Mouse (Mus musculus): ENCODE results near the gene Sdccag8. TPM values are rescaled to one million over a fixed set of nuclear protein-coding genes. Genes with fewer than 3 reads are reported as not detected.
"Not testable (repeated sequence)": the region's sequence is repeated elsewhere in the genome, so short reads cannot be mapped to it uniquely, and the experiment has no call there.

Gene Sdccag8
- polyA plus RNA-seq, 1 experiment from 2014 or later: 5.2 TPM

- 32% methylated on average over 3 of the region's 3 CpGs for WGBS (ENCODE audit: insufficient replicate concordance)
- ATAC-seq (ENCODE audit: low read depth): no peak
- Histone ChIP-seq H3K4me1 (ENCODE audit: control insufficient read depth, low read depth, low read length) (peaks cover 6% of the 10 kb centered on the region; the same call in 1 of the 2 replicates), H3K27me3 (ENCODE audit: control insufficient read depth, insufficient read depth, low read depth, low read length) (no peaks in the 10 kb centered on the region; the same call in 1 of the 2 replicates), H3K4me2 (ENCODE audit: low read depth, low read length) (no peak overlapping the region), H3K9ac (ENCODE audit: low read depth, low read length) (no peak overlapping the region), H3K27ac (ENCODE audit: low read length) (no peak overlapping the region), H3K4me3 (ENCODE audit: low read depth, low read length) (no peak overlapping the region), H3K9me3 (replicated peaks; ENCODE audit: control insufficient read depth, low read length) (no peaks in the 10 kb centered on the region), H3K36me3 (ENCODE audit: control insufficient read depth, insufficient read depth) (no peaks in the 10 kb centered on the region)
Observed at GRCm38 (mm10) chr1:176833948-176834347, 19.5 kb downstream of the Sdccag8 start.

DNA sequence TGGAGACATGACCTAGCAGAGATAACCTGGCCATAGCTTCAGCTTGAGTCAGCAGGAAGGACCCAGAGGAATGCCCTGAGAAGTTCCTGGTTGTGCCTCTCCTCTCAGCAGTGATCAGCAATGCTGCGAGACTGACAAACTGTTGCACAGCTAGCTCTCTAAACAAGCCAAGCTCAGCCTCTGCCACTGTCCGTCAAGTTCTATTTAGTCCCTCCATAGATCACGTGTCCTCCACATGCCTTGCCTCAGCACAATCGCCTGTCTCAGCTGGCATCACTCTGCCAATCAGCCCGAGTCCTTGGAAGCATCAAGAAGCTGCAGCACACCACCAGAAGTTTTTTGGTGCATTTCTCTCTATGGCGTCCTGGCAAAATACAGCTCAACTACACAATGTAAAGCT, 20.4 kb downstream of the Sdccag8 start:
- peak; percentile 19 for ATAC-seq (ENCODE audit: low read depth)
- no peaks in the 10 kb centered on the region for H3K36me3 ChIP-seq (ENCODE audit: control insufficient read depth, insufficient read depth)
- no peaks in the 10 kb centered on the region for H3K9me3 ChIP-seq (replicated peaks; ENCODE audit: control insufficient read depth, low read length)
- peaks cover 6% of the 10 kb centered on the region; the same call in 1 of the 2 replicates for H3K4me1 ChIP-seq (ENCODE audit: control insufficient read depth, low read depth, low read length)
- H3K4me2 ChIP-seq (ENCODE audit: low read depth, low read length): 0 out of 2 replicates have a peak overlapping the region, but pooled peaks have one; percentile 83
- no peak overlapping the region for H3K9ac ChIP-seq (ENCODE audit: low read depth, low read length)
- peak overlapping the region; percentile 58 for H3K4me3 ChIP-seq (ENCODE audit: low read depth, low read length)
- H3K27me3 ChIP-seq (ENCODE audit: control insufficient read depth, insufficient read depth, low read depth, low read length): no peaks in the 10 kb centered on the region; the same call in 1 of the 2 replicates
- H3K27ac ChIP-seq (ENCODE audit: low read length): no peak overlapping the region
- 18% methylated on average over 6 of the region's 6 CpGs for WGBS (ENCODE audit: insufficient replicate concordance)

- Histone ChIP-seq H3K27ac (ENCODE audit: low read length) (no peak overlapping the region), H3K27me3 (ENCODE audit: control insufficient read depth, insufficient read depth, low read depth, low read length) (no peaks in the 10 kb centered on the region; the same call in 1 of the 2 replicates), H3K4me2 (ENCODE audit: low read depth, low read length) (peak overlapping the region; percentile 83), H3K9ac (ENCODE audit: low read depth, low read length) (peak overlapping the region; percentile 47; the same call in 1 of the 2 replicates), H3K9me3 (replicated peaks; ENCODE audit: control insufficient read depth, low read length) (no peaks in the 10 kb centered on the region), H3K4me1 (ENCODE audit: control insufficient read depth, low read depth, low read length) (peaks cover 6% of the 10 kb centered on the region; the same call in 1 of the 2 replicates), H3K4me3 (ENCODE audit: low read depth, low read length) (peak overlapping the region; percentile 58), H3K36me3 (ENCODE audit: control insufficient read depth, insufficient read depth) (no peaks in the 10 kb centered on the region)
- ATAC-seq (ENCODE audit: low read depth): peak; percentile 62
- 3% methylated on average over 41 of the region's 41 CpGs for WGBS (ENCODE audit: insufficient replicate concordance)
Observed at GRCm38 (mm10) chr1:176835501-176836294, 21.2 kb downstream of the Sdccag8 start.

GRCm38 (mm10) chr1:176836562-176836961, 22.1 kb downstream of the Sdccag8 start:
- peak overlapping the region; percentile 31 for H3K4me3 ChIP-seq (ENCODE audit: low read depth, low read length)
- not testable (repeated sequence) for ATAC-seq (ENCODE audit: low read depth)

GRCm38 (mm10) chr1:176845082-176845977, 30.9 kb downstream of the Sdccag8 start:
- 60% methylated on average over 17 of the region's 17 CpGs for WGBS (ENCODE audit: insufficient replicate concordance)
- H3K4me3 ChIP-seq (ENCODE audit: low read depth, low read length): no peak overlapping the region
- H3K4me2 ChIP-seq (ENCODE audit: low read depth, low read length): no peak overlapping the region
- no peaks in the 10 kb centered on the region for H3K27me3 ChIP-seq (ENCODE audit: control insufficient read depth, insufficient read depth, low read depth, low read length)
- no peak for ATAC-seq (ENCODE audit: low read depth)
- no peak overlapping the region for H3K27ac ChIP-seq (ENCODE audit: low read length)
- no peaks in the 10 kb centered on the region for H3K9me3 ChIP-seq (replicated peaks; ENCODE audit: control insufficient read depth, low read length)
- H3K4me1 ChIP-seq (ENCODE audit: control insufficient read depth, low read depth, low read length): no peaks in the 10 kb centered on the region
- H3K36me3 ChIP-seq (ENCODE audit: control insufficient read depth, insufficient read depth): no peaks in the 10 kb centered on the region
- no peak overlapping the region for H3K9ac ChIP-seq (ENCODE audit: low read depth, low read length)

More at GRCm38 (mm10) chr1:176836562-176836961, 22.1 kb downstream of the Sdccag8 start:
- H3K27me3 ChIP-seq (ENCODE audit: control insufficient read depth, insufficient read depth, low read depth, low read length); H3K9me3 ChIP-seq (replicated peaks; ENCODE audit: control insufficient read depth, low read length); H3K9ac ChIP-seq (ENCODE audit: low read depth, low read length); H3K4me1 ChIP-seq (ENCODE audit: control insufficient read depth, low read depth, low read length); H3K27ac ChIP-seq (ENCODE audit: low read length); H3K36me3 ChIP-seq (ENCODE audit: control insufficient read depth, insufficient read depth): not testable (repeated sequence)
- peak overlapping the region; percentile 83 for H3K4me2 ChIP-seq (ENCODE audit: low read depth, low read length)
- 9% methylated on average over 7 of the region's 7 CpGs for WGBS (ENCODE audit: insufficient replicate concordance)

GRCm38 (mm10) chr1:176847118-176847859, 32.8 kb downstream of the Sdccag8 start:
- WGBS (ENCODE audit: insufficient replicate concordance): 67% methylated on average over 10 of the region's 10 CpGs
- Histone ChIP-seq H3K4me3 (ENCODE audit: low read depth, low read length) (no peak overlapping the region), H3K27me3 (ENCODE audit: control insufficient read depth, insufficient read depth, low read depth, low read length) (no peaks in the 10 kb centered on the region), H3K9ac (ENCODE audit: low read depth, low read length) (no peak overlapping the region), H3K9me3 (replicated peaks; ENCODE audit: control insufficient read depth, low read length) (no peaks in the 10 kb centered on the region), H3K36me3 (ENCODE audit: control insufficient read depth, insufficient read depth) (no peaks in the 10 kb centered on the region), H3K4me1 (ENCODE audit: control insufficient read depth, low read depth, low read length) (no peaks in the 10 kb centered on the region), H3K4me2 (ENCODE audit: low read depth, low read length) (no peak overlapping the region), H3K27ac (ENCODE audit: low read length) (no peak overlapping the region)
- ATAC-seq (ENCODE audit: low read depth): no peak

DNA sequence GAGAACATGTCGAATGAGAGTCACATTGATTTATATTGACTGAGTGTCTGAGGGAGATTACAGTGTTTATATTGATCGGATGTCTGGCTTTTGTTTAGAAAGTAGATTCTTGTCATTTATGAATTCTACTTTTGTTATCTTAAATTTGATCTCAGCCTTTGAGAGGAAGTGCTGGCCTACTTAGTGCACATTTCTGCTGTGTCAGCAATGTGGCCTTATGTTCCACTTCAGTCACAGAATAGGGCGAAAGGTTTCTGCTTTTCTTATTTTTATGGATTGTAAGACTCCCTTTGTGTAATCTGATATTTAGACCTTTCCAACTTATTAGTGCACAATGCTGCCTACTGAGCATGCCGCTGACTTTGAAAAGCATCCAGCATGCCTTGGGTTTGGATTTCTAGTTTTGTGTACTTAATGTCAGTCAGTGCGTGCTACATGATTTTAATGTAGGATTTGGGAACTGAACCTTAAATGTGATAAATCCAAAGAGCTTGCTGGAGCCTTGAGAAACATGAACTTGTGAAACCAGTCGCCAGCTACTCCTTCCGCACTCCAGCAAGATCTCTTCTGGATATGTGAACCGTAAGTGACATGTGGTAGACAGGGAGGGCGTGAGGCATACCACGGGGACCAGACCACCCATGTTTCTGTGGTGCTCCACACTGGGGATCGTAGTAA, 34.3 kb downstream of the Sdccag8 start:
- no peak overlapping the region for H3K4me2 ChIP-seq (ENCODE audit: low read depth, low read length)
- 77% methylated on average over 11 of the region's 11 CpGs for WGBS (ENCODE audit: insufficient replicate concordance)
- no peak for ATAC-seq (ENCODE audit: low read depth)
- H3K9me3 ChIP-seq (replicated peaks; ENCODE audit: control insufficient read depth, low read length): no peaks in the 10 kb centered on the region
- no peak overlapping the region for H3K4me3 ChIP-seq (ENCODE audit: low read depth, low read length)
- no peaks in the 10 kb centered on the region for H3K4me1 ChIP-seq (ENCODE audit: control insufficient read depth, low read depth, low read length)
- H3K27ac ChIP-seq (ENCODE audit: low read length): no peak overlapping the region
- H3K36me3 ChIP-seq (ENCODE audit: control insufficient read depth, insufficient read depth): no peaks in the 10 kb centered on the region
- H3K27me3 ChIP-seq (ENCODE audit: control insufficient read depth, insufficient read depth, low read depth, low read length): no peaks in the 10 kb centered on the region
- H3K9ac ChIP-seq (ENCODE audit: low read depth, low read length): no peak overlapping the region

GRCm38 (mm10) chr1:176849377-176849776, 34.9 kb downstream of the Sdccag8 start:
- Histone ChIP-seq H3K36me3 (ENCODE audit: control insufficient read depth, insufficient read depth) (no peaks in the 10 kb centered on the region), H3K4me1 (ENCODE audit: control insufficient read depth, low read depth, low read length) (no peaks in the 10 kb centered on the region), H3K27ac (ENCODE audit: low read length) (no peak overlapping the region), H3K4me3 (ENCODE audit: low read depth, low read length) (no peak overlapping the region), H3K9ac (ENCODE audit: low read depth, low read length) (no peak overlapping the region), H3K9me3 (replicated peaks; ENCODE audit: control insufficient read depth, low read length) (no peaks in the 10 kb centered on the region), H3K4me2 (ENCODE audit: low read depth, low read length) (no peak overlapping the region), H3K27me3 (ENCODE audit: control insufficient read depth, insufficient read depth, low read depth, low read length) (no peaks in the 10 kb centered on the region)
- 68% methylated on average over 2 of the region's 2 CpGs for WGBS (ENCODE audit: insufficient replicate concordance)
- ATAC-seq (ENCODE audit: low read depth): no peak
